Mouse (Mus musculus): ENCODE results near the gene Shoc2. TPM values are rescaled to one million over a fixed set of nuclear protein-coding genes. Genes with fewer than 3 reads are reported as not detected.

The Shoc2 gene
- polyA plus RNA-seq, 1 experiment from 2014 or later: 54.0 TPM

- DNase-seq (ENCODE audit: low spot score): peak; percentile 55
- under 1% methylated on average over 46 of the region's 46 CpGs for WGBS
- H3K4me3 ChIP-seq: peak overlapping the region; percentile 63
- H3K27me3 ChIP-seq (ENCODE audit: low read depth, poor library complexity, severe bottlenecking): peaks cover 82% of the 10 kb centered on the region
- no peaks in the 10 kb centered on the region for H3K9me3 ChIP-seq (replicated peaks)
- H3K27ac ChIP-seq: peak overlapping the region; percentile 56; the same call in 1 of the 2 replicates
- peaks cover 38% of the 10 kb centered on the region for H3K4me1 ChIP-seq
- H3K36me3 ChIP-seq: no peaks in the 10 kb centered on the region
Observed at GRCm38 (mm10) chr19:54046684-54047070, 102.6 kb downstream of the Shoc2 start.

- peaks cover 87% of the 10 kb centered on the region for H3K27me3 ChIP-seq (ENCODE audit: low read depth, poor library complexity, severe bottlenecking)
Observed at GRCm38 (mm10) chr19:54047386-54048050, 103.4 kb downstream of the Shoc2 start.

GRCm38 (mm10) chr19:54048161-54048885 is 104.2 kb downstream of the Shoc2 start:
- no peaks in the 10 kb centered on the region for H3K36me3 ChIP-seq
- no peaks in the 10 kb centered on the region for H3K9me3 ChIP-seq (replicated peaks)
- DNase-seq (ENCODE audit: low spot score): peak; percentile 31
- 4% methylated on average over 13 of the region's 13 CpGs for WGBS
- no peak overlapping the region for H3K4me3 ChIP-seq
- no peak overlapping the region for H3K27ac ChIP-seq
- H3K27me3 ChIP-seq (ENCODE audit: low read depth, poor library complexity, severe bottlenecking): peaks cover 83% of the 10 kb centered on the region
- peaks cover 38% of the 10 kb centered on the region for H3K4me1 ChIP-seq

More at GRCm38 (mm10) chr19:54047386-54048050, 103.4 kb downstream of the Shoc2 start:
- peak; percentile 48 for DNase-seq (ENCODE audit: low spot score)
- no peaks in the 10 kb centered on the region for H3K36me3 ChIP-seq
- H3K4me1 ChIP-seq: peaks cover 38% of the 10 kb centered on the region
- no peak overlapping the region for H3K27ac ChIP-seq
- H3K9me3 ChIP-seq (replicated peaks): no peaks in the 10 kb centered on the region
- under 1% methylated on average over 27 of the region's 27 CpGs for WGBS
- peak overlapping the region; percentile 63 for H3K4me3 ChIP-seq

- Histone ChIP-seq H3K4me3 (no peak overlapping the region), H3K9me3 (replicated peaks) (no peaks in the 10 kb centered on the region), H3K27me3 (ENCODE audit: low read depth, poor library complexity, severe bottlenecking) (peaks cover 55% of the 10 kb centered on the region), H3K36me3 (no peaks in the 10 kb centered on the region), H3K4me1 (peaks cover 15% of the 10 kb centered on the region), H3K27ac (no peak overlapping the region)
- DNase-seq (ENCODE audit: low spot score): no peak
- WGBS: 74% methylated on average over 4 of the region's 4 CpGs
Observed at GRCm38 (mm10) chr19:54051651-54052050, 107.5 kb downstream of the Shoc2 start.

GRCm38 (mm10) chr19:54055845-54056244 is 111.7 kb downstream of the Shoc2 start:
- H3K4me1 ChIP-seq: no peaks in the 10 kb centered on the region
- H3K36me3 ChIP-seq: no peaks in the 10 kb centered on the region
- no peaks in the 10 kb centered on the region for H3K9me3 ChIP-seq (replicated peaks)
- peaks cover 14% of the 10 kb centered on the region; the same call in 1 of the 2 replicates for H3K27me3 ChIP-seq (ENCODE audit: low read depth, poor library complexity, severe bottlenecking)
- no peak overlapping the region for H3K27ac ChIP-seq
- H3K4me3 ChIP-seq: no peak overlapping the region
- no peak for DNase-seq (ENCODE audit: low spot score)
- WGBS: 72% methylated on average over 5 of the region's 5 CpGs

- no peaks in the 10 kb centered on the region for H3K4me1 ChIP-seq
- WGBS: 83% methylated on average over 7 of the region's 7 CpGs
Observed at GRCm38 (mm10) chr19:54068447-54068846, 124.3 kb downstream of the Shoc2 start.

GRCm38 (mm10) chr19:54070521-54070920 is 126.4 kb downstream of the Shoc2 start:
- H3K36me3 ChIP-seq: no peaks in the 10 kb centered on the region
- H3K9me3 ChIP-seq (replicated peaks): no peaks in the 10 kb centered on the region
- H3K27me3 ChIP-seq (ENCODE audit: low read depth, poor library complexity, severe bottlenecking): no peaks in the 10 kb centered on the region
- H3K4me3 ChIP-seq: no peak overlapping the region
- H3K4me1 ChIP-seq: no peaks in the 10 kb centered on the region
- H3K27ac ChIP-seq: no peak overlapping the region
- no peak for DNase-seq (ENCODE audit: low spot score)
- WGBS: 81% methylated on average over 5 of the region's 5 CpGs

More at GRCm38 (mm10) chr19:54068447-54068846, 124.3 kb downstream of the Shoc2 start:
- Histone ChIP-seq H3K9me3 (replicated peaks) (no peaks in the 10 kb centered on the region), H3K27me3 (ENCODE audit: low read depth, poor library complexity, severe bottlenecking) (no peaks in the 10 kb centered on the region), H3K27ac (no peak overlapping the region), H3K36me3 (no peaks in the 10 kb centered on the region), H3K4me3 (no peak overlapping the region)
- no peak for DNase-seq (ENCODE audit: low spot score)

- Histone ChIP-seq H3K4me1 (no peaks in the 10 kb centered on the region), H3K9me3 (replicated peaks) (no peaks in the 10 kb centered on the region), H3K27me3 (ENCODE audit: low read depth, poor library complexity, severe bottlenecking) (no peaks in the 10 kb centered on the region), H3K27ac (no peak overlapping the region), H3K36me3 (no peaks in the 10 kb centered on the region), H3K4me3 (no peak overlapping the region)
- DNase-seq (ENCODE audit: low spot score): no peak
- 83% methylated on average over 5 of the region's 5 CpGs for WGBS
Observed at GRCm38 (mm10) chr19:54072233-54072800, 128.2 kb downstream of the Shoc2 start.

GRCm38 (mm10) chr19:54076362-54077349 is 132.6 kb downstream of the Shoc2 start:
- H3K4me3 ChIP-seq: no peak overlapping the region
- H3K9me3 ChIP-seq (replicated peaks): no peaks in the 10 kb centered on the region
- no peaks in the 10 kb centered on the region for H3K27me3 ChIP-seq (ENCODE audit: low read depth, poor library complexity, severe bottlenecking)
- WGBS: 53% methylated on average over 10 of the region's 10 CpGs
- no peak overlapping the region for H3K27ac ChIP-seq
- no peaks in the 10 kb centered on the region for H3K36me3 ChIP-seq
- H3K4me1 ChIP-seq: no peaks in the 10 kb centered on the region
- no peak for DNase-seq (ENCODE audit: low spot score)

GRCm38 (mm10) chr19:54081303-54081702 is 137.2 kb downstream of the Shoc2 start:
- no peaks in the 10 kb centered on the region for H3K9me3 ChIP-seq (replicated peaks)
- H3K36me3 ChIP-seq: no peaks in the 10 kb centered on the region
- no peaks in the 10 kb centered on the region for H3K4me1 ChIP-seq
- DNase-seq (ENCODE audit: low spot score): no peak
- H3K4me3 ChIP-seq: no peak overlapping the region
- no peaks in the 10 kb centered on the region for H3K27me3 ChIP-seq (ENCODE audit: low read depth, poor library complexity, severe bottlenecking)
- H3K27ac ChIP-seq: no peak overlapping the region
- WGBS: 86% methylated on average over 9 of the region's 9 CpGs

- Histone ChIP-seq H3K36me3 (no peaks in the 10 kb centered on the region), H3K27ac (no peak overlapping the region), H3K4me3 (no peak overlapping the region), H3K4me1 (no peaks in the 10 kb centered on the region), H3K9me3 (replicated peaks) (no peaks in the 10 kb centered on the region), H3K27me3 (ENCODE audit: low read depth, poor library complexity, severe bottlenecking) (no peaks in the 10 kb centered on the region)
- DNase-seq (ENCODE audit: low spot score): no peak
- WGBS: 89% methylated on average over 9 of the region's 9 CpGs
Observed at GRCm38 (mm10) chr19:54081716-54082165, 137.6 kb downstream of the Shoc2 start.

All from limb, embryonic 10.5 days (tissue).